Comparison of ENCODE assay signal across 22 mouse cellular contexts in the genomic region with DNA sequence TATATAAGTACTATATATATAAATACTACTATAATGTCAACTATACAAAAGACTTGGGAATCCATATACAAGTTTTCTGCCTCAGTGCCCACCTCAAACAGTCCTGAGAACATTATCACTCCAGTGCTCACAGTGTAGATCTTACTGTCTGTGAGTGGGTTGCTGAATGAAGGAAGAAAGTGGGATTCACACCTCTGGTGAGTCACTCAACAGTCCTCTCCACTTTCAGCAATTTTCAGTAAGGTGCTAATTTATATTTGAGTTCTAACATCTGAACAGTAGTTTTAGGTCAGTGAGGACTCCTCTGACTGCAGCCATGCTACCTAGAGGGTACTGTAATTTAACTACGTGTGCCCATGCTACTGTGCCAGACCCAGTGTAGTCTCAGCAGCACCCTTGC.
"Had no signal": no experiment of that assay in that cellular context is flagged by ENCODE, and none has a peak within 500 bp of the region (broad histone marks: within the 10 kb centered on the region; RNA-seq: fewer than 3 reads in every experiment).

No protein-coding gene starts in this region.

- ATAC-seq: hindbrain, embryonic 16.5 days; hindbrain, postnatal 0 days; inflammation-experienced regulatory T-cells, adult 6 months; intestine, embryonic 15.5 days; intestine, embryonic 16.5 days; intestine, postnatal 0 days had no signal

- DNase-seq: heart, postnatal 10 days; heart, postnatal 14 days; heart, postnatal 36 days; heart, postnatal 4 days; kidney, adult 11 months; kidney, adult 18-20 months; kidney, adult 2 months; kidney, adult 8-10 months; kidney, adult 9 months; kidney, postnatal 10 days; kidney, postnatal 14 days; kidney, postnatal 25 days; kidney, postnatal 36 days; kidney, postnatal 4 days; layer of hippocampus, adult 9-11 months; layer of hippocampus, postnatal 36 days had no signal
